Mouse (Mus musculus): ENCODE results near the gene Ikzf3. TPM values are rescaled to one million over a fixed set of nuclear protein-coding genes. Genes with fewer than 3 reads are reported as not detected.

Ikzf3 gene
- polyA plus RNA-seq, 1 experiment = 0.07 TPM

DNA sequence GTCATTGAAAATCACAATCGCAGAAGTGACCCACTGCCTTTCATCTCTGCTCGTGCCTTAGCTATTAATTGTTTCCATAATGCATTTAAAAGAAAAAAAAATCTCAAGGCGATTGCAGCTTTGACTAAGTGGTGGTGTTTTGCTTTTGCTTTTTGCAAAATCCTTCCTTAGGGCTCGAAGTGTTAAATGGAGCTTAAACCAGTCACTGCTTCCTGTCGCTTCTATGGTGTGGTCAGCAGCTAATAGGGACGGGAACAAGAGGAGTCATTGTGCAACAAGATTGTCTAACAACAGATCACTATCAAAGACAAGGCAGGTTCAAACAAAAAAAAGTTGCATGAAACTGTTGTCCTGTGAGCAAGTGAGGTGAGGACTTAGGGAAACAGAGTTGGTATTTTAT lies 64.6 kb downstream of the Ikzf3 start:
- no peak for DNase-seq (ENCODE audit: low read depth)
- TF ChIP-seq POLR2A (IDR thresholded peaks at IDR 0.05; ENCODE audit: borderline replicate concordance, extremely low read depth, insufficient read depth, insufficient read length, poor library complexity, severe bottlenecking) = no peak
- TF ChIP-seq CTCF (IDR thresholded peaks at IDR 0.05; ENCODE audit: borderline replicate concordance, extremely low read depth, insufficient read depth, insufficient read length) = no peak

DNA sequence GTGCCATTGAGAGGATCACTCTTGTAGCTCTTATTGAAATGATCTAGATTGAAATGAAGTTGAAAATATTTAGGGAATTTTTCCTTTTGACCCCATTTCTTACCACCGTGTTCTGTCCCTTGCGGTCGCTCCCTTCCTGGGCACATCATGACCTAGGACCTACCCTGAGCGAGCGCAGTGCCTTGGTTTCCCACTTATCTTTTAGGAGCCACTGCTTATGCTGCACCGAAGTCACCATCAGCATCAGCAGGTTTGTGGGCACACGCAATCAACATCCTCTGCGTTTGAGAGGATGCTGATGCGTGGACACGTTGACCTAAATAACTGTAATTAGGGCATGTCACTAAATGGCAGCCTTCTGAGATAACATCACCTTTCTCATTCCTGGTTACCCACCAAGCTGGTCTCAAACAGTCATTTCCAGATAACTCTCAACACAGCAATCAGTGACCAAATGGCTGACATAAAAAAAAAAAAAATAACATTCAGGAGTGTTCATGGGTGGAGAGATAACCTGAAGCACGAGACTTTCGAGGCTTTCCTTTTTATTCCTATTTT lies 65.8 kb downstream of the Ikzf3 start:
- TF ChIP-seq CTCF (IDR thresholded peaks at IDR 0.05; ENCODE audit: borderline replicate concordance, extremely low read depth, insufficient read depth, insufficient read length) (no peak), POLR2A (IDR thresholded peaks at IDR 0.05; ENCODE audit: borderline replicate concordance, extremely low read depth, insufficient read depth, insufficient read length, poor library complexity, severe bottlenecking) (no peak)
- no peak for DNase-seq (ENCODE audit: low read depth)

DNA sequence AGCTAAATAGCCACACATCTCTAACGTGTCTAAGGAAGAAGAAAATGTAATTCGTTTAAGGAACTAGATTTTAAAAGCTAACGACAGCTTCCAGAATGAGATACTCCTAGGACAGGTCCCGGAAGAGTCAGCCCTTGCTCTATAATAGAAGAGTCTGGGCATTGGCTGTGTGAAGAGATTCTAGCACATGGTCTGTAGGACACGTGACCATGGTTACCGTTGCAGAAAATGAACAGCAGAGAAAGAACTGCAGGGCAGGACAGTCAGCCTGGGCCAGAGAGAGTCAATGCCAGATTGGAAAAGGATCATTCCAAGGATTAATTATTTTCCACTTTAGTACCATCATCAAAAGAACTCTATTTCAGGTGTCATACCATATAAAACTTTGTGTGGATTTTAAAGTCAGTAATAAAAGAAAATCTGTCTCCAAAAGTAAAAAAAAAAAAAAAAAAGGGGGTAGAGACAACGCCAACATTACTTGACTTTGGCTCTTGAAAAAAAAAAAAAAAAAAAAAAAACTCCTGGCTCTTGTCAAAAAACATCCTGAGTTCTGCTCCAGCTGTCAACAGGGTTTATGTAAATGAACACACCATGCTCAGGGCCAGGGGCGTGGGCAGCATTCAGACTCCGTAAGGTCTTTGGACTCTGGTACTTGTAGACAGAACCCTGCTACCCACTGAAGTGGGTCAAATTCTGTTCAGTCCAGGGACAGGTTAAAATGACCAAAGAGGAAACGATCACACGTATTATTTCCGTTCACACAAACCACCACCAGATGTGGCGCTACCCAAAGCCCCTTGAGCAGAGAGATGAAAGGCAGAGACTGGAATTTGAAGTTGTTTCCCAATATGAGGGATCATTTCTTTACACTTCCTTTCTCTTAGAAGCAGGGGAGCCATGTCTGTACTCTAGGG lies 66.5 kb downstream of the Ikzf3 start:
- no peak for DNase-seq (ENCODE audit: low read depth)
- TF ChIP-seq CTCF (IDR thresholded peaks at IDR 0.05; ENCODE audit: borderline replicate concordance, extremely low read depth, insufficient read depth, insufficient read length) (no peak), POLR2A (IDR thresholded peaks at IDR 0.05; ENCODE audit: borderline replicate concordance, extremely low read depth, insufficient read depth, insufficient read length, poor library complexity, severe bottlenecking) (no peak)

DNA sequence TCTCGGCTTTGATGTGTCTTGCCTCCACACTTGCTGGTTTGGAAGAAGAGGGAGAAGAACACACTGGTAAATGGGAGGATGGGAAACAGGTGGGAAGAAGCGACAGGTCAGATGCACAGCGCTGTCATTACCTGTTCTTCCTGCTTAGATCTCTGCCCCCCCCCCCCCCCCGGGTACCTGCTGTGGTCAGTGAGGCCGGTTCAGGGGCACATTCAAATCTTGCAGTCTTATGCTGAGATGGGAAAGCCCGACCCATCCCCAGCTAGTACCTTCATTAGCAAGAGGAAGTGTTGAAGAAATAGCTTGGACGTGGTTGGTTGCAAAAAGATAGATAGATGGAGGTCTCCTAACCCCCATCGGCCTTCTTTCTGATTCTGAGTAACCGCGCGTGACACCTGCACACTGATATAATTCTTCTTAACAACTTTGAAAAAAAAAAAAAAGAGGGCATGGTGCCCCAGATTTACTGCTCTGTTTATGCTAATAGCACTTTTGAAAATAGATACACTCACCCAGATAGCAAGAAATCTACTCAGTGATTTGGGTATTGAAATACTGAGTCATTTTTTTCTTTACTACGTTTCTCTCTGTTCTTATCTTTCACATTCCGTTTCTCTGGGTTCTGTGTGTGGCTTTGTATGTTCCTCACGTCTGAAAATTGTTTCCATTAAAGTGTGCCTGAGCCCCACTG lies 68.7 kb downstream of the Ikzf3 start:
- no peak for DNase-seq (ENCODE audit: low read depth)
- TF ChIP-seq POLR2A (IDR thresholded peaks at IDR 0.05; ENCODE audit: borderline replicate concordance, extremely low read depth, insufficient read depth, insufficient read length, poor library complexity, severe bottlenecking) (no peak), CTCF (IDR thresholded peaks at IDR 0.05; ENCODE audit: borderline replicate concordance, extremely low read depth, insufficient read depth, insufficient read length) (no peak)

DNA sequence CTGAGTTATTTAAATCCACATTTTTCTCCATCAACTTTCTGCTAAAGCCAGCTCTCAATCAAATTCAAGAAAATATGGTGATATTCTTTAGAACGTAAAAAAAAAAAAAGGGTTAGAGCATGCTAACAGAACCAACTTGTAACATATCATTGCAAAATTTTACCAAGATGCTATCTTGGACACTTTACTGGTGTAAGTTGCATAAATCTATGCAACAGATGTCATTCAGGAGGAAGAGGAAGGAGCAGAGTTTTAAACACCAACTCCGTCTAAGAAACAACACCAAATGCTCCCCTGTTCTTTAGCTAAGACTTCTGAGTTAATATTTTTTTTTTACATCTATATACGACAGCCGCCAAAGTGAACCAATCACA lies 69.4 kb downstream of the Ikzf3 start:
- TF ChIP-seq POLR2A (IDR thresholded peaks at IDR 0.05; ENCODE audit: borderline replicate concordance, extremely low read depth, insufficient read depth, insufficient read length, poor library complexity, severe bottlenecking) = no peak
- no peak for TF ChIP-seq CTCF (IDR thresholded peaks at IDR 0.05; ENCODE audit: borderline replicate concordance, extremely low read depth, insufficient read depth, insufficient read length)
- no peak for DNase-seq (ENCODE audit: low read depth)

DNA sequence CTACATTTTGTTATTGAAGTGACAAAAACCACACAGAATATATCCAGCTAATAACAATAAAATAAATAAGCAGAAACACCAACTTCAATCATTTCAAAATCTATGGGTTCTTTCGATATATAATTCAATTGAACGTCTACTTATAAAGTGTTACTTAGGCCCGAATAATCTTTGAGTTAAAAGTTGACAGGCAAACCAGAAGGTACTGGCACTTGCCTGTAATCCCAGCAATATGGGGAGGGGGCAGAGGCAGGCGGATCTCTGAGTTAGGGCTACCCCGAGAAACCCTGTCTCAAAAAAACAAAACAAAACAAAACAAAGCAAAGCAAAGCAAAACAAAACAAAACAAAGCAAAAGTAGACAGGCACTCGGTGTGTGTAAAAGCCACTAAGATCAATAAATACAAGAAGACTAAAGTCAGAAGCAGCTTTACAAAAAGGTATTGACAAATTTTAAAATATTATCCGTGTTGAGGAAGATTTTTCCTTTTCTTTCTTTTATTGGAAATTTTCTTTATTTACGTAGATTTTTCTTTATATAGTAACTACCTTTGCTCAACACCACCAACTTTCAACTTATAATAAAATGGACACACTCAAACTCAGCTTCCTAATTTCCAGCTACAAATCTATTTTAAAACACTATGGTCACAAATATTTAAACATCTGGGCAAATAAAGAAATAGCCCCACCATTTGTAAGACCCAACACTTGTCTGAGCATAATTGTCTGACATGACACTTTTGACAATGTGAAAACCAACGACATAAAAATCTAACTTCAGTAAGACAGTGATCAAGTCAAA lies 70.0 kb downstream of the Ikzf3 start:
- no peak for TF ChIP-seq CTCF (IDR thresholded peaks at IDR 0.05; ENCODE audit: borderline replicate concordance, extremely low read depth, insufficient read depth, insufficient read length)
- no peak for TF ChIP-seq POLR2A (IDR thresholded peaks at IDR 0.05; ENCODE audit: borderline replicate concordance, extremely low read depth, insufficient read depth, insufficient read length, poor library complexity, severe bottlenecking)
- DNase-seq (ENCODE audit: low read depth) = no peak

DNA sequence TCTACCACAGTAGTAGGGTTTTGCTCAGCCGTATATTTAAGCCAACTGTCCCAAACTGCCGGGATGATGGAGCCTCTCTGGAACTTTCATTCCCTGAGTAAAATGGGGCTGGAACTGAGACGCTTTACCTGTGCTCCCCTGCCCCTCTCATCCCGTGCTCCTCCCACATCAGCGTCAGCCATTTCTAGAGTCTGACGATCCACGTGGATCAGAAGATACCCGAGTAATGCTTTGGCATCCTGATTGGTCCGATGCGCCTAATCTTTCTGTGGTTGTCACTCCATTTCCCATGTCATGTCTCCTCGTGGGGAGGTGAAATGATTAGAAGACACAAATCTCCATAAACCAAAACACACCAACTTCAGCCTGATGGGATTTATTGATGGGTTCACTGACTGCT lies 70.9 kb downstream of the Ikzf3 start:
- no peak for DNase-seq (ENCODE audit: low read depth)
- TF ChIP-seq CTCF (IDR thresholded peaks at IDR 0.05; ENCODE audit: borderline replicate concordance, extremely low read depth, insufficient read depth, insufficient read length) (no peak), POLR2A (IDR thresholded peaks at IDR 0.05; ENCODE audit: borderline replicate concordance, extremely low read depth, insufficient read depth, insufficient read length, poor library complexity, severe bottlenecking) (no peak)

DNA sequence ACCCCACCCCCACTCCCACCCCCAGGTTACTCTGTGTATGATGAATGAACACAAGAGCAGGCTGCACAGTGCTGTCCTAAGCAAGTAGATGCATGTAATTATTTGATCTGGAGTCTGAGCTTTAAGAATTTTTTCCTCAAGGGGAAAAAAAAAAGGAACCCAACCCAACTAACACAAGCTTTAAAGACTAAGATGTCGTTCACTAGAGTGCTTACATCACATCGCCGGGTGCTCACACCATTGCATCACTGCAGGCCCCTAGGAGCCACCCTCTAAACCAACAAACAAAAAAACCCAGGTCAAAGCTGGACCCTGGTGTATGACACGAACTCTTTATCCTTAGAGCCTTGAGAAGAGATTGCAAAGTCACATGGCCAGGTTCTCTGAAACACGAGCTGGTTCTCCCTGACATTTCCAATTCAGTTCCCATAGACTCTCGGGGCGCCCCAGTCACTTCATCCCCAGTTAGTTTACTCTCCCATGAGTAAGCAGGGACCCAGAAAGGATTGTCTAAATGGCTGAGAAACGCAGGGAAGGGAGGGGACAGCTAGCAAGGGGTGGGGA lies 71.8 kb downstream of the Ikzf3 start:
- no peak for DNase-seq (ENCODE audit: low read depth)
- TF ChIP-seq CTCF (IDR thresholded peaks at IDR 0.05; ENCODE audit: borderline replicate concordance, extremely low read depth, insufficient read depth, insufficient read length) (no peak), POLR2A (IDR thresholded peaks at IDR 0.05; ENCODE audit: borderline replicate concordance, extremely low read depth, insufficient read depth, insufficient read length, poor library complexity, severe bottlenecking) (no peak)

DNA sequence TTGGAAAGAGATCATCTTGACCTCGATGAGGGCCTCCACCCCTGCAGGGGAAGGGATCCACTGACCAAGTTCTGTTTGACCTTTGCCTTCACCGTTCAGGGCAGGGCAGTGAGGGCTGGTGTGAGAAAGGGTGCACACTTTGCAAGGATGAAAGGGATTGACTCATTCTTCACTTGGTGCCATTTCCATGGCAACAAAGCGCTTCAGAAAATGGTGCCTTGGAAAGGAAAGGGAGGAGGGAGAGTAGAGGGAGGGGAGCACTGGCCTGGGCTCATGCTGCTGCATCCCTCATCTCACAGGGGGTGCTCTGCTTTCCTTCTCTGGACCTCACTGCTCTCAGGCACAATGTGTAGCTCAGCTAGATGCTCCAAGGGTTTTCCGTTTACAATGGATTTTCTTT lies 73.1 kb downstream of the Ikzf3 start:
- DNase-seq (ENCODE audit: low read depth) = peak; percentile 17

DNA sequence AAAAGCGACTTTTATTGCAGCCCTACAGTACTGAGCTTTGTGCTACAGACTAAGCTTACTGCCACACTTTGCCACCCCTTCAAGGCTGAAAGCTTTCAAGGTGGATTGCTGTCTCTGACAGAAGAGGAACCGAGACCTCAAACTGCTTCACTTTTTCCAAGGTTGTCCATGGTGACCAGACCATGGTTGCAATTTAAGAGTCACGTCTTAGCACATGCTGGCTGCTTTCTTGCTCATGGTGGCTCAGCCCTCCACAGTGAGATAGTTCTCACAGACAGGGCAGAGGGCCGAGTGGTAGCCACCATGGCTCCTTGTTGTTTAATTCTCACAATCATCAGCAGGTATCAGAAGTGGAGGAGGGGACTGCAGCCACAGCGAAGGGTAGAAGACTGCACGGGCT lies 75.0 kb downstream of the Ikzf3 start:
- no peak for DNase-seq (ENCODE audit: low read depth)
- no peak for TF ChIP-seq POLR2A (IDR thresholded peaks at IDR 0.05; ENCODE audit: borderline replicate concordance, extremely low read depth, insufficient read depth, insufficient read length, poor library complexity, severe bottlenecking)
- TF ChIP-seq CTCF (IDR thresholded peaks at IDR 0.05; ENCODE audit: borderline replicate concordance, extremely low read depth, insufficient read depth, insufficient read length) = no peak

More for the DNA sequence above, 73.1 kb downstream of the Ikzf3 start:
- TF ChIP-seq CTCF (IDR thresholded peaks at IDR 0.05; ENCODE audit: borderline replicate concordance, extremely low read depth, insufficient read depth, insufficient read length) (no peak), POLR2A (IDR thresholded peaks at IDR 0.05; ENCODE audit: borderline replicate concordance, extremely low read depth, insufficient read depth, insufficient read length, poor library complexity, severe bottlenecking) (no peak)

Data from brain, embryonic 14.5 days (tissue).